Mouse (Mus musculus): ENCODE data around the gene Guk1.

DNA sequence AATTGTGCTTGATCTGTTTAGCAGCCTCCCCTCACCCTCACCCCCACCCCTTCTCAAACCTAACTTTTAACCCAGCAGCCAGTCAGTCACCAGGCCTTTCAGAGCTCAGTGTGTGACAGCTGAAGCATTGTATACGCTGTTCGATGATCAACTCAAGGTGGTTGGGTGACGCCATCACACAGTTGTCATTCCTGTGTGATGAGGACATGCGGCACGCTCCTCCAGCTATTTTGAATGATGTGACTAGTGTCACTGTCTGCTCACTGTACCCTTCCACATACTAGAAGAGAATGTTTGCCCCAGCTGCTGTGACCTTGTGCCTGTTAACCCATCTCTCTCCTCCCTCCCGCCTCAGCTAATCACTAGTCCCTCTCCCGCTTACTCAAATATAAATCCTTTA is 37.8 kb downstream of the Guk1 start:
- TF ChIP-seq CTCF (IDR thresholded peaks at IDR 0.05; ENCODE audit: control insufficient read depth, insufficient read depth, insufficient read length) (no peak), USF1 (IDR thresholded peaks at IDR 0.05; ENCODE audit: low read depth) (no peak), CEBPB (IDR thresholded peaks at IDR 0.05; ENCODE audit: low read depth) (no peak), MAX (IDR thresholded peaks at IDR 0.05) (no peak), MYOG (IDR thresholded peaks at IDR 0.05; ENCODE audit: control insufficient read depth, extremely low read depth, insufficient read length) (no peak), MYOD1 (IDR thresholded peaks at IDR 0.05; ENCODE audit: control insufficient read depth, insufficient read length, low read depth) (no peak), FOSL1 (IDR thresholded peaks at IDR 0.05; ENCODE audit: insufficient read depth, low read length, poor library complexity, severe bottlenecking) (no peak)

Measured in C2C12 (cell line).